Mouse (Mus musculus): ENCODE data around the gene Tspan1.
A peak's percentile ranks its signal among the peaks of the same experiment; 100 is the strongest.

The Tspan1 gene

DNA sequence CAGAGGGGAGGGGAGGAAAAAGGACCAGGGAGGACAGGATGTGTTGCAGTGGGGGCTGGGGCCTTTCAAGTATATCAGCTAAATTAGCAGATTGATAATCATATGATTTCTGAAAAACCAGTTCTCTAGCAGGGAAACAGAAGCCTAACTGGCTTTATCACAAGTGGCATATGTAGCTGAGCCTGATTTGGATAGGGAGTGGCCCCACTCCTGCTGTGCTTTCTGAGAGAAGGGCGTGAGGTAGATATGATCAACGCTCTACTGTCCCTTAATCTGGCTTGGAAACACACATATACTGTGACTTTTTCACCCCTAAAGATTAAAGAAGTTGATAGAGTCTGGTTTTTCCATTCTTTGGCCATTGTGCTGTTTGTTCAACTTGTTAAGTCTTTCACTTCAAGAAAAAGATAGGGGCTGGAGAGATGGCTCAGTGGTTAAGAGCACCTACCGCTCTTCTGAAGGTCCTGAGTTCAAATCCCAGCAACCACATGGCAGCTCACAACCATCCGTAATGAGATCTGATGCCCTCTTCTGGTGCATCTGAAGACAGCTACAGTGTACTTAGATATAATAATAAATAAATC lies 41.5 kb downstream of the Tspan1 start:
- no peak for DNase-seq (ENCODE audit: low read depth, low spot score)

- DNase-seq (ENCODE audit: low read depth, low spot score) = peak; percentile 92
Measured at GRCm38 (mm10) chr4:116123602-116124519, 43.5 kb downstream of the Tspan1 start, which contains the start of the genes Rad54l and Pomgnt1. Gene Rad54l, minus strand, starts transcription at chr4:116123690. Gene Pomgnt1, plus strand, starts transcription at chr4:116123840.

DNA sequence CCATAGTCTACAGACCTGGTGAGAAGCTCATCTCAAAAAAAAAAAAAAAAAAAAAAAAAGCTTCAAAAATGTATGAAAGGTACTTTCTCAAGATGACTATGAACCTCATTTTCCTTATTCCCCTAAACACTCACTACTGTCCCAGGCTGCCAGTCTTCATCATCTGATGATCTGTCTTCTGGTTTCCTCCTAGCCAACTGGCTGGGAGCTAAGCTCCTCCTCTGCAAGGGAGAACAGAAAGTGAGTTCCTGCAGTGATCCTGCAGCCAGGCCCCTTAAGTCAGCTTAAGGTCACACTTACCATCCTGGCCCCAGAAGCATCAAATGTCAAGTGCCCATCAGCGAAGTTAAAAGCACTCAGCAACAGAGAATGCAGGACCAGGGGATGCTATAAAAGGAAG lies 44.6 kb downstream of the Tspan1 start:
- peak; percentile 49 for DNase-seq (ENCODE audit: low read depth, low spot score)
